Mouse (Mus musculus) gastrocnemius, postnatal 10 days (tissue): ENCODE data around the gene Grhpr. TPM values are rescaled to one million over a fixed set of nuclear protein-coding genes. Genes with fewer than 3 reads are reported as not detected.
"Not testable (repeated sequence)": the region's sequence is repeated elsewhere in the genome, so short reads cannot be mapped to it uniquely, and the experiment has no call there.

Source experiments
- DNase-seq: peaks from one replicate; pipeline ENCODE4 v3.0.0; 2021; ENCODE audit warnings: mixed read lengths
- total RNA-seq, 2 experiments: library from RNA; stranded (reverse); gene quantifications; 2 replicates each; pipeline ENCODE4 v1.2.3; 2021

Gene Grhpr
- total RNA-seq, 2 experiments from 2014 or later, result 31.6 to 33.7 TPM

- no peak for DNase-seq
Observed at GRCm38 (mm10) chr4:44973871-44974270, 7.3 kb upstream of the Grhpr start.

GRCm38 (mm10) chr4:44974331-44974730 is 6.9 kb upstream of the Grhpr start:
- no peak for DNase-seq

DNA sequence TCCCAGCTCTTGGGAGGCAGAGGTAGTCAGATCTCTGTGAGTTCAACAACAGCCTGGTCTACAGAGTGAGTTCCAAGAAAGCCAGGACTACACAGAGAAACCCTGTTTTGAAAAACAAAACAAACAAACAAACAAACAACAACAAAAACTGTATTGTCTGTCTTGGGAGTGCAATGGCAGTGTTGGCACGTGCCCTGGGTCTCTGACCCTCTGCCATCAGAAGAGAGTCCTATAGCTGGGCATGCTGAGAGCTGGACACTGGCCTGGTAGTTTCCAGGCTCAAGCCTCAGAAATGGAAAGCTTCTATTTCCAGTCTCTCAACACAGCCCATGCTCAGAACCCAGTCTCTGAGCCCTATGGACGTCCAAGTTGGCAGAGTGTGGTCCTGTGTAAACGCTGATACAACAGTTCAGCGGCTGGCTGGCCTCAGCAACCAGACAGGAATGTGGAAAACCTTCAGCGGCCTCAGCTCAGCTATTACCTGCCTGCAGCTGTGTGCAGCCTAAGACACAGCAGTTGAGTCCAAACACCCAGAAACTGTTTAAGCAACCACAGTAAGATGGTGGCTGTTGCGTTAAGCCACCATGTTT is 5.1 kb upstream of the Grhpr start:
- no peak for DNase-seq

DNA sequence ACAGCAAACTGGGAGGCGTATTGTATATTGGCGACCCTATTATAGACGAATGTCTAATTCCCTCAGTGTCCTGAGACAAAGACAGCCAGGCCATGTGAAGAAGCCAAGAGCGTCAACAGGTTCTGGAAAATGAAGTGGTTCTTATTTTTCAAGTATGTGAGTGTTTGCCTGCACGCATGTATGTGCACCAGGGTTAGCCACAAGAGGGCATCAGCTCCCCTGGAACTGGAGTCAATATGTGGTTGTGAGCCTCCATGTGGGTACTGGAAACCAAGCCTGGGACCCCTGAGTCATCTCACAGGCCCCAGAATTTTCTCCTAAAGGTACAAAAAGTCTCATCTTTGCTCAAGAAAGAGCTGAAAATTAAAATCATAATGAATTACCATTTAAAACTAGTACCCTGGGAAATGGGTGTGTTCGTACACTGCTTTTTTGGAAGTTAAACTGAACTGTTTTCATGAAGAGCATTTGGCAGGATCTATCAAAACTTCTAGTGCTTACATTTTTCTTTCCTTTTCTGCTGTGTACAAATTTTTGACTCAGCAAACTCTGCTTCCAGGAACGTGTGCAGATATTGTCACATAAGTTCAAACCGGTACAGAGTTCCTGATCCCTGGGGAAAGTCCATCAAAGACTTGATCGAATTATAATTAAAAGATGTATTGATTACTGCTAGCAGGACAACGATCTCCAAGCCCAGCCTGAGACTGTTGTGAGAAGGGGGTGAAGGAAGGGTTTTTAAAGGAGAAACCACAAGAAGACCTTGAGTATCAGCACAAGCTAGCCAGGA is 4.1 kb upstream of the Grhpr start:
- no peak for DNase-seq

GRCm38 (mm10) chr4:44978175-44978574 is 3.0 kb upstream of the Grhpr start:
- no peak for DNase-seq

DNA sequence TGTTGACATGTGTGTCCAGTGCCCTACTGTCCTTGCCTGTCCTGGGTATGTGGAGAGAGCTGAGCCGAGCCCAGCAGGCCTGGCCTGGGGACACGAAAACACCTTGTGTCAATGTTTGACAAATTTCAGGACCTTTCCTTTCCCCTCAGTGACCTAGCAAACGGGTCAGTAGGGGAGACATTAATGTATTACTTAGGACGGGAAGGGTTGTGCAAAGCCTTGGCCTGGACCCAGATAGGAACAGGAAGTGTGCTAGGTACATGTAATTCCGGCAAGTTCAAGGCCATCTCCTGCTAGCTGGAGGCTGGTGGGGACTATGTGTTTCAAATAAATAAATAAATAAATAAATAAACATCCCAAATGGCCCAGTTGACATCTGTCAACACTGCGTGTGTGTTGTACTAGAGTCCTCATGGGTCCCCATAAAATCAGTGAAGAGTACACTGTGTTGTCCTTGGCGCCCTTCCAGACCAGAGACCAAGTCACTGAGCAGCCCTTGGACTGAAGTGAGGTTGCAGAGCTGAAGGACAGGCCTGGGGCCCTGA is 1.3 kb upstream of the Grhpr start:
- DNase-seq, result no peak

DNA sequence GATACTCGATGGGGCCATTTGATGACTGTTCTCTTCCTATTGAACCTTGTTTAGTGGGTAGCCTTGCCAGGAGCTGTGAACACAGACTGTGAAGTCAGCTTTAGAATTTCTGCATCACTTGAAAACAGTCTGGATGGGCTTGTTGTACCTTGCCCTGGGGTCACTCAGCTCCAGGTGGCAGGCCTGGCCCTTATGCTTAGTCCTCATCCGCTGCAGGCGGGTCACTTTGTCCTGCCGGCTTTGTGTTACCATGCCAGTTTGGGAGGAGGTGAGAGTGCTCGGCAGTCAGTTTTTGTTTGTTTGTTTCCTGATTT is 736 bp downstream of the Grhpr start:
- DNase-seq, result no peak

- DNase-seq, result no peak
Observed at GRCm38 (mm10) chr4:44982440-44983130, 1.4 kb downstream of the Grhpr start.

- no peak for DNase-seq
Observed at GRCm38 (mm10) chr4:44983131-44983740, 2.0 kb downstream of the Grhpr start.

GRCm38 (mm10) chr4:44990560-44990959 is 9.4 kb downstream of the Grhpr start:
- no peak for DNase-seq

DNA sequence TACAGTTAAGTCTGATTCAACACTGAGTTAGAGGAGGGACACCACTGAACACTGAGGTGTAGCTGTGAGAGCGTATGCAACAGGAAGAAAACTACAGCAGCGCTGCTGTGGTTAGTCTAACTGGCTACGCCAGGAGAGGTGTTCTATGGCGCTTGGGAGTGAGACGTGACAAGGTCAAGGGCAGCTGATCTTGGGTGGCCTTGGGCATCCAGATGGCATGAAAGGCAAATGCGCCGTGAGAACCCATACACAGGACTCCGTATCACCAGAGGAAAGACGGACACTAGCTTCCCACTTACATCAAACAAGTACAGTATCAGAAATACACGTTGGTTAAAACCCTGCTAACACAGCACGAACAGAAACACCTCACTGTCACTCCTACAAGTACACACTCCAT is 11.1 kb downstream of the Grhpr start:
- DNase-seq, result not testable (repeated sequence)

- not testable (repeated sequence) for DNase-seq
Observed at GRCm38 (mm10) chr4:44993179-44993578, 12.0 kb downstream of the Grhpr start.

DNA sequence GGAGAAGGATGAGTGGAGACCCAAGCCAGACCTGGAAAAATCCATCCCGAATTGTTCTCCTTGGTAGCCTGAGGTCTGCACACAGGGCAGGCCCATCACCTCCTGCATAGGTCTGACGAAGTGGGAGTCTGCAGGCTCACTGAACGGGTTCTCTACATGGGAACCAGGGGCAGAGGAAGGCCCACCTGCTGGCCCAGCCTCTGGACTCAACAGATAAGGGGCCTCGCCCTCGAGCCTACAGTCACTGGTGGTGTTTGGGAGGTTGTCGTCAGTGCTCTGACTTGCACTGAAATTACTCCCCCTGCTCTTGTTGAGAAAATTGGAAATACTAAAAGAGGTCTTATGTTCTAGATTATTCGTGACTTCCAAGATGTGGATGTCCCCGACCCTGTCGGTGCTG is 12.7 kb downstream of the Grhpr start:
- DNase-seq, result no peak

DNA sequence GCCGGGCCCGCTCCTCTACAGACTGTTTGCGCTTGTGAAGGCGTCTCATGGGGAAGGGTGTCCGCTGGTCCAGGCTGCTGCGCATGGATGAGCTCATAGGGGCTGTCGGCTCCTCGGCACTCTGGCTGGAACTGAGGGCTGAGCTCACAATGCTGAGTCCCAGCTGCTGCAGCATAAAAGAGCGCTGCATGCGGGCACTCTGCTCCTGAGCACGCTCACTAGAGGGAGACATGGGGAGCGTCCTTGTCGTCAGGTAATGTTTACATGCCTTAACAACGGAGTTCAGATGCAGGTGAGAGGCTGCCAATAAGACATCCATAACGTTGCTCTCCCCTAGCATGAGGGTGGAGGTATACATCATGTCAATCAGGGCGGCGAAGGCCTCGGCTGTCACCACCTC is 13.6 kb downstream of the Grhpr start:
- DNase-seq, result no peak

GRCm38 (mm10) chr4:44998071-44998470 is 16.9 kb downstream of the Grhpr start:
- no peak for DNase-seq

DNA sequence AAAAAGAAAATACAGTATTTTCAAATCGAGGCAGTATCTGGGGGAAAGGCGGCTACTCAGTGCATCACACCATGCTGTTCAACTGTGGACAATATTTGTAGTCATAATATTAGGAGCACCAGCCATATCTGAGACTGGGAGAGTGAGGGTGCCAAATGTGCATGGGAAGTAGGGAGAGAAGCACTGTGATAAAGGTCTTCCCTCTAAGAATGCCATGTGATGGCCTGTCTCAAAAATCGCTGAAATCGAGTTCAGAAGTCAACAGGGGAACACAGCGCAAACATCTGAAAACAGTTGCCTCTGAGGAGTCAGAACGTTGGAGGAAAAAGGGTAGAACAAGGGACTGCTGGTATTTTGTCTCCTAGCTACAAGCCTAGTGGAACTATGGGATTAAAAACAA is 18.8 kb downstream of the Grhpr start:
- DNase-seq, result no peak

GRCm38 (mm10) chr4:45005452-45005851 is 24.3 kb downstream of the Grhpr start:
- DNase-seq, result no peak

DNA sequence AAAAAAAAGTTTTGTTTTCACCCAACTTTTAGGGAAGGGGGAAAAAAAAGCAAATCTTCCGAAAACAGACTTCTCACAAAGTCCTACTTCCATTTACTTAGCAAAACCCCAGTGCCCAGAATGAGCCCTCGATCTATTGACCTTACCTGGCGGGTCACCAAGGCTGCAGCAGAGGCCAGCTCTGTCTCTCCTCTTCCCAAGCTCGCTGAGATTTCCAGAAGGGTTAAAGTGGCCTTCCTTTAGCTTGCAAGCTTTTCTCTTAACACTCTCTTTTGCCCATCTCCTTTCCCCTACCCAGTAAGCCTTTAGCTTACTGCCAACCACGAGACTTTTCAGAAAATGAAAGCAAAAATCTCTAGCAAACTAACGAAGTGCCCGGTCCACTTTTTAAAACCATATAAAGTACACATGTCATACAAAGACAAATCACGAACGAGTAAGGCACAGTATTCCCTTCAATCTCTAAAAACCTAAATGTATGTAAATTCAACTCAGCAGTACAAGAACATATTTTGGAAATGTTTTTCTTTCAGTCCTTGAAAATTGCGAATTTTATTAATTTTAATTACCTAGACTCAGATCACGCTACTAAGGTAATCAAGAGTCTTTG is 29.7 kb downstream of the Grhpr start:
- no peak for DNase-seq

DNA sequence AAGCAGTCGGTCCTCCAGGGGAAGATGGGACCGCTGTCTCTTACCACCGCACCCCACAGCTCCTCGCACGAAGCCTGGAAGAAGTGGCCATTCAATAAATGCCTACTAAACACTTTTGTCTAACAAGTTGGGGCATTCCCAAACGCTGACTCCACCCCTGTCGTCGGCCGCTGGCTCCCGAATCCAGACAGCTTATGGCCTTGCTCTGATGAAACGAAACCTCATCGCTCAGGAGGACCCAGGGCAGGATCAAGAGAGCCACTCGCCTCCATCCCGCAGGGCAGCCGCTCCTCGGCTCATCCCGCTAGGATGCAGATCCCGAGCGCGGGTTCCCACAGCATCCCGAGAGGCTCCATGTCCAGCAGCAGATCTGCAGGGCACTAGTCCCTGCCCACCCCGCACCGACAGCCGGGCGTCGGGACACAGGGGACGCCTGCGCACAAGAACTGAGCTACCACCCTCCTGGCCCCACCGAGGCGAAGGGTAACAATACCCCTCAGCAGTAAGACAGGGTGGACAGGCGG is 30.4 kb downstream of the Grhpr start:
- DNase-seq, result peak; percentile 56

DNA sequence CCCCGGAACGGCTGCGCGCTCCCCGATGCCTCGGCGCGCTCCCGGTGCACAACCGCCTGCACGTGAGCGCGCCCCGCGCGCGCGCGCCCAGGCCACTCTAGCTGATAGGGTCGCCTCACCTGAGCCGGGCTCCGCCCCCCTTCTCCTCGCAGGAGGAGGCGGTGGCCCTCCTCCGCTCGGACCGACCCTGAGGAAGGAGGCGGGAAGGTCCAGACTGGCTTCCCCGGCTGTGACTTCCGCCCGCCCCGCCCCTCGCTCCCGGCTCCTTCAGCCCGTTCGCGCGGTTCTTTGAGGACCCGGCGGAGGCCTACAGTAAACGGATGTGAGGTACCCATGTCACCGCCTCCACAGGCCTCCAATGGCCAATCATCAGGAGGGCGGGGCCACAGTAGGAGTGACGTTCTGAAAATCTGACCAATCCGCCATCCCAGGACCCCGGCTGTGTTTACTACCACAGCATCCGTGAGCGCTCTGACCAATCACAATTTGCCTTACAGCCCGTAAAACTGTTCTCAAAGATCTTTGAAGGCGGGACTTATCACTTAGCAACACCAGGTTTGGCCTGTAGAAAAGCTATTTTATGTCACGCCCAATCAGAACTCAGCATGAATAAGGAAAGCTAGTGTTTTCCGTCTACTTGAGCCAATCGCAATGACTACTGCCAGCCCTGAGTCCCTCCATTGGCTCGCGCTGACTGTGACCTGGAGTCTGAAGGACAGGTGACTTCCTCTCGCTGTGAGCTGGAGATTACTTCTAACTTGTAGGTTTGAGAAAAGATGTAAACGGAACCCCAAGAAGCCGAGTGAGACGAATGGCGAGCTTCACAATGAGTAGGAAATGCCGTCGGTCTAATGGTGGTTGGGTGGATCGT is 31.1 kb downstream of the Grhpr start, which contains the start of gene Zbtb5:
Gene Zbtb5 (minus strand): TSS at position 308 of the 871 bp plus-strand sequence.
- peak; percentile 93 for DNase-seq

- DNase-seq, result no peak
Observed at GRCm38 (mm10) chr4:45013031-45013431, 31.8 kb downstream of the Grhpr start.
